Mouse (Mus musculus): ENCODE measurements around the gene Rab8a.
"Not testable (repeated sequence)": the region's sequence is repeated elsewhere in the genome, so short reads cannot be mapped to it uniquely, and the experiment has no call there.

The Rab8a gene

GRCm38 (mm10) chr8:72160707-72161697 is at the start of gene Rab8a:
TSS of gene Rab8a (plus strand) at chr8:72161200.
- peak; percentile 99 to 100 for DNase-seq

- DNase-seq: peak in 1 of 2 experiments; percentile 14
Observed at GRCm38 (mm10) chr8:72112486-72112885, 48.5 kb upstream of the Rab8a start.

GRCm38 (mm10) chr8:72115202-72115601 is 45.8 kb upstream of the Rab8a start:
- DNase-seq: no peak

- no peak for DNase-seq
Observed at GRCm38 (mm10) chr8:72118616-72119015, 42.4 kb upstream of the Rab8a start.

GRCm38 (mm10) chr8:72121486-72121885 is 39.5 kb upstream of the Rab8a start:
- not testable (repeated sequence) for DNase-seq

GRCm38 (mm10) chr8:72121997-72122396 is 39.0 kb upstream of the Rab8a start:
- no peak for DNase-seq

GRCm38 (mm10) chr8:72127834-72128233 is 33.2 kb upstream of the Rab8a start:
- no peak for DNase-seq

GRCm38 (mm10) chr8:72131251-72131650 is 29.7 kb upstream of the Rab8a start:
- peak; percentile 69 to 72 for DNase-seq

- no peak for DNase-seq
Observed at GRCm38 (mm10) chr8:72131901-72132300, 29.1 kb upstream of the Rab8a start.

GRCm38 (mm10) chr8:72132417-72132816 is 28.6 kb upstream of the Rab8a start:
- no peak for DNase-seq

- peak; percentile 24 to 52 for DNase-seq
Observed at GRCm38 (mm10) chr8:72132891-72133290, 28.1 kb upstream of the Rab8a start.

GRCm38 (mm10) chr8:72133507-72133906 is 27.5 kb upstream of the Rab8a start:
- no peak for DNase-seq

- peak; percentile 71 to 85 for DNase-seq
Observed at GRCm38 (mm10) chr8:72134756-72135445, 26.1 kb upstream of the Rab8a start, which contains the start of gene Tpm4. TSS of gene Tpm4 (plus strand) at chr8:72134975.

- DNase-seq: peak; percentile 36 to 64
Observed at GRCm38 (mm10) chr8:72135446-72136301, 25.3 kb upstream of the Rab8a start.

GRCm38 (mm10) chr8:72136302-72136978 is 24.6 kb upstream of the Rab8a start:
- peak; percentile 75 to 82 for DNase-seq

GRCm38 (mm10) chr8:72137431-72137830 is 23.6 kb upstream of the Rab8a start:
- no peak for DNase-seq

- no peak for DNase-seq
Observed at GRCm38 (mm10) chr8:72138456-72138855, 22.5 kb upstream of the Rab8a start.

- no peak for DNase-seq
Observed at GRCm38 (mm10) chr8:72143256-72143824, 17.7 kb upstream of the Rab8a start.

GRCm38 (mm10) chr8:72144345-72144975 is 16.5 kb upstream of the Rab8a start:
- DNase-seq: no peak

GRCm38 (mm10) chr8:72145511-72145910 is 15.5 kb upstream of the Rab8a start:
- no peak for DNase-seq

GRCm38 (mm10) chr8:72146056-72146455 is 14.9 kb upstream of the Rab8a start:
- no peak for DNase-seq
